Mouse (Mus musculus) ES-Bruce4 (cell line): Measurements from ENCODE around the gene Zranb3.

Experiments used
- CTCF ChIP-seq: IDR thresholded peaks from one replicate; pipeline ENCODE4 v1.8.1; 2011; ENCODE audit warnings: low read depth, low read length
- EP300 ChIP-seq: IDR thresholded peaks from 2 replicates; pipeline ENCODE4 v1.6.1; 2011; ENCODE audit warnings: low read depth, low read length; ENCODE audit not compliant: insufficient read depth
- POLR2A ChIP-seq: IDR thresholded peaks from one replicate; pipeline ENCODE4 v1.8.1; 2011; ENCODE audit warnings: low read length; ENCODE audit not compliant: insufficient read depth

GRCm38 (mm10) chr1:128020001-128020770 lies 82.7 kb downstream of the Zranb3 start:
- TF ChIP-seq POLR2A = no peak
- no peak for TF ChIP-seq CTCF
- no peak for TF ChIP-seq EP300
